Mouse (Mus musculus) kidney, postnatal 10 days (tissue): Measurements from ENCODE around the gene Ddx21.
"Not testable (repeated sequence)": the region's sequence is repeated elsewhere in the genome, so short reads cannot be mapped to it uniquely, and the experiment has no call there.

Experiments used
- DNase-seq: peaks from one replicate; pipeline ENCODE4 v3.0.0; 2021; ENCODE audit warnings: mixed read lengths

The Ddx21 gene

GRCm38 (mm10) chr10:62602177-62603040 lies at the start of gene Ddx21:
Gene Ddx21 (minus strand): TSS chr10:62602281.
- peak; percentile 94 for DNase-seq

- peak; percentile 99 for DNase-seq
Measured at GRCm38 (mm10) chr10:62650881-62651810, 49.1 kb upstream of the Ddx21 start, which contains the start of gene Ddx50. Gene Ddx50 (minus strand): TSS chr10:62651218.

GRCm38 (mm10) chr10:62650358-62650782 lies 48.3 kb upstream of the Ddx21 start:
- DNase-seq = no peak

GRCm38 (mm10) chr10:62604161-62604560 lies 2.1 kb upstream of the Ddx21 start:
- DNase-seq = no peak

- DNase-seq = no peak
Measured at GRCm38 (mm10) chr10:62603233-62604030, 1.4 kb upstream of the Ddx21 start.

GRCm38 (mm10) chr10:62601833-62602176 lies 276 bp downstream of the Ddx21 start:
- DNase-seq = no peak

- no peak for DNase-seq
Measured at GRCm38 (mm10) chr10:62601053-62601791, 859 bp downstream of the Ddx21 start.

- no peak for DNase-seq
Measured at GRCm38 (mm10) chr10:62600056-62600455, 2.0 kb downstream of the Ddx21 start.

GRCm38 (mm10) chr10:62599311-62599710 lies 2.8 kb downstream of the Ddx21 start:
- DNase-seq = not testable (repeated sequence)

- DNase-seq = no peak
Measured at GRCm38 (mm10) chr10:62592496-62592895, 9.6 kb downstream of the Ddx21 start.

- DNase-seq = peak; percentile 93
Measured at GRCm38 (mm10) chr10:62590200-62590599, 11.9 kb downstream of the Ddx21 start.

- DNase-seq = peak; percentile 57
Measured at GRCm38 (mm10) chr10:62588616-62589015, 13.5 kb downstream of the Ddx21 start.

- DNase-seq = no peak
Measured at GRCm38 (mm10) chr10:62583245-62583644, 18.8 kb downstream of the Ddx21 start.

GRCm38 (mm10) chr10:62582701-62583100 lies 19.4 kb downstream of the Ddx21 start:
- DNase-seq = no peak

- no peak for DNase-seq
Measured at GRCm38 (mm10) chr10:62582263-62582662, 19.8 kb downstream of the Ddx21 start.

GRCm38 (mm10) chr10:62579129-62579528 lies 23.0 kb downstream of the Ddx21 start:
- not testable (repeated sequence) for DNase-seq

GRCm38 (mm10) chr10:62578338-62579100 lies 23.6 kb downstream of the Ddx21 start, which contains the start of gene Kif1bp:
Gene Kif1bp (minus strand): TSS chr10:62578457.
- DNase-seq = peak; percentile 98

- DNase-seq = no peak
Measured at GRCm38 (mm10) chr10:62577673-62578337, 24.3 kb downstream of the Ddx21 start.

GRCm38 (mm10) chr10:62575001-62575400 lies 27.1 kb downstream of the Ddx21 start:
- DNase-seq = no peak

- DNase-seq = no peak
Measured at GRCm38 (mm10) chr10:62570126-62570871, 31.8 kb downstream of the Ddx21 start.
